Mouse (Mus musculus): ENCODE data around the gene Lbhd2.

Lbhd2 gene

DNA sequence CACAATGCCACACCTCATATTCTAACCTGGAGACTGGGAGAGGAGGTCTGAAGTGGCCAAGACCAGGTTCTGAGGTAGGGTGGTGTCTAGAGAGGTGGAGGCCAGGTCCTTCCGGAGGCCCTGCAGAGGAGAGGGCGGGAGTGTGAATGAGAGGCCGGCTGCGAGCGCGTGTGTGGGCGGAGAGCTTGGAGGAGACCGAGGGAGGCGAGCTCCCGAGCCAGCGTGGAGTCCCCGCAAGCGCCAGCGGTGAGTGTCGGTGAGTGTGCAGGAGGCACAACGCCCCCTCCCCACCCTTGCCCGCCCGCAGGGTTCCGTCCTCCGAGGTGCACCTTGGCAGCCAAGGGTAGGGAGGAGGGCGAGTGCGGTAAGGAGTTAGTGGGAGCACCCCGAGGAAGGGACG lies at the start of gene Lbhd2:
Gene Lbhd2 (plus strand): TSS at position 188 of the 400 bp plus-strand sequence.
- no peak for DNase-seq (ENCODE audit: low spot score in 2 of 2)

DNA sequence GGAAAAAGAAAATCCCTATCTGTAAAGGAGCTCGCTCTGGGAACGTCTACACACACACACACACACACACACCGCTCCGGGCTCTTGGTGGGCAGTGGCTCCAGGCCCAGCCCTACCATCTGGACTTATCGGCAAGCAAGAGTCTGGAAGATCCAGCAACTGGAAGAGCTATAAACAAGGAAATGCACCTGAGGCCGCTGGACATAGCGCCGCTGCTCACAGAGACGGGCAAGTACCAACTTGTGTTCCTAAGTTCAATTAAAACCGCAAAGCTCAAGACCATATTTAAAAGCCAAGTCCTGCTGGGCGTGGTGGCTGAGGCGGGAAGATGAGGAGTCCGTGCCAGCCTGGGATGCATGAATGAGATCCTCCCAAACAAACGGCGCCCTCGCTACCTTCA lies 45.9 kb upstream of the Lbhd2 start:
- no peak for DNase-seq (ENCODE audit: low spot score in 2 of 2)

GRCm38 (mm10) chr12:111361319-111362098 lies 45.1 kb upstream of the Lbhd2 start:
- DNase-seq (ENCODE audit: low spot score in 2 of 2) = no peak

DNA sequence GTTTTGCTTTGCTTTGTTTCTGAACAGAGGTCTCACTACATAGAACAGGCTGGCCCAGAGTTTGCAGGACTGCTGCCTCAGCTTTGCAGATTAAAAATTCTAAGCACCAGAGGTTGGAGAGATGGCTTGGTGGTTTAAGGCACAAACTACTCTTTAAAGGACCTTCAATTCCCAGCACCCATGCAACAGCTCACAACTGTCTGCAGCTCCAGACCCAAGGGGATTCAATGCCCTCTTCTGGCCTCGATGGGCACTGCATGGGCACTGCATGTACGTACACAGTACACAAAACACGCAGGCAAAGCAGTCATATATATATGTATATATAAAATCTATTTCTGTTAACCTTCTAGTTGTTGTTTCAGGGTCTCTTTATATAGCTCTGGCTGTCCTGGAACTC lies 42.4 kb upstream of the Lbhd2 start:
- no peak for DNase-seq (ENCODE audit: low spot score in 2 of 2)

DNA sequence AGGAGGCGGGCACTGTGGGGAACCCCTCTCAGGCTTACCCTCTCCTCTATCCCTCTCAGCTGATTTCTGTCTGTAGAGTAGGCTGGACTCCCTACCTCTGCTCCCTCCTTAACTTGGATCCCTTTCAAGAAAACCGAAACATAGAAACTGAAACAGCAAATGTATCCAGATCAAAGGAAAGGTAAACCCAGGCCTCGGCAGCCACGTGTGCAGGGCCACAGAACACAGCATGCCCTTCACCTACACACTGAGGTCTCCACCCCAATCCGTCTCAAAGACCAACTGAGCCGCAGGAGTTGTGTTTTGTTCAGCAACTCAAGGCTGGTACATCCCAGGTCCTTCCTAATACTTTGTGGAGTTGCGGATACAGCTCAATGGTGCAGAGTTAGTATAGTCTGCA lies 39.5 kb upstream of the Lbhd2 start:
- no peak for DNase-seq (ENCODE audit: low spot score in 2 of 2)

DNA sequence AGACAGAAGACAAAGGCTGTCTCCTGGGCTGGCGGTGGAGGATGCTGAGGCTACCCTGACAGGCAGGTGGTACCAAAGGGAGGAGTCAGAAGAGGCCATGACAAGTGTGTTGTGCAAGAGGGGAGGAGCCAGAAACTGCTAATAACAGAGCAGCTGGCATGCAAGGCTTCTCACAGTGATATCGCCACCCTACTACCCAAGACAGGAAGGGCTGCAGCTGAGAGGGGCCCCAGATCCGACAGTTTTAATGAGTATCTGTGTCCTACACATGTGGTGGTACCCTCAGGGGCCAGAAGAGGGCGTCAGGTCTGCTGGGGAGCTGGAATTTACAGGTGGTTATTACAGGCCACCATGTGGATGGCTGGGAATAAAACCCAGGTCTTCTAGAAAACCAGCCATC lies 36.4 kb upstream of the Lbhd2 start:
- no peak for DNase-seq (ENCODE audit: low spot score in 2 of 2)

- no peak for DNase-seq (ENCODE audit: low spot score in 2 of 2)
Observed at GRCm38 (mm10) chr12:111371905-111372304, 34.7 kb upstream of the Lbhd2 start.

DNA sequence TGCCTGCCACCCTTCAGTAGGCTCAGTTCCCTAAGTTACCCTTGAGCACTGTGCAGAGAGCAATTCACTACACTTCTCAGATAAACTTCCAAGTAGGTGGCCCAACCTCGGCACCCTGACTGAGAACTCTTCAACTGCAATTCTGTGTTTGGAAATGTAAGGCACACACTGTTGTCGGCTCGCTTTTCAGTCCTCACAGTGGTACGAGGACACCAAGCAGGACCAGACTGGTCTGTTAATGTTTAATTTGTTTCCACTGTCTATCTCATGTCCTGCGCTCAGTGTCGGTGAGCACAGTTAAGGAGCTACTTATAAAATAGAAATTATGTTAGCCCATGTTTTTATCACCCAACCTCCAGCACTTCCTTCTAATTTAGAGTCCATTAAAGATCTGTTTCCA lies 33.2 kb upstream of the Lbhd2 start:
- DNase-seq (ENCODE audit: low spot score in 2 of 2) = no peak

DNA sequence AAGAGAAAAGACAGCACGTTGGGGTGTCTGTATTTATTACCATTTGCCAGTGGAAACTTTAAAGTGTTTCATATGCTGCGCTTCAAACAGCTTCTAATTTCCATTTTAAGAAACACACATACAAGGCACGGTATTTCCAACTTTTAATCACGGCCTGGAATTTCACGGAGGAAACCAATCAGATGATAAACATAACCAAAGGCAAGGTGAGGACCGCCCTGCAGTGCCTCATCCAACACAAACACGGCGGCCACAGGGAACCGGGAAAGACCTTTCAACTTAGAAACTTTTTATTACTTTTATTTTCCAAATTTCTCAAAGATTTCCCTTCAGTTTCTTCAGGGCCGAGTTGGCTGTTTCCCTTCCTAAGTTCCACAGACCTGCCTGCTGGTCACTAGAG lies 31.9 kb upstream of the Lbhd2 start:
- no peak for DNase-seq (ENCODE audit: low spot score in 2 of 2)

DNA sequence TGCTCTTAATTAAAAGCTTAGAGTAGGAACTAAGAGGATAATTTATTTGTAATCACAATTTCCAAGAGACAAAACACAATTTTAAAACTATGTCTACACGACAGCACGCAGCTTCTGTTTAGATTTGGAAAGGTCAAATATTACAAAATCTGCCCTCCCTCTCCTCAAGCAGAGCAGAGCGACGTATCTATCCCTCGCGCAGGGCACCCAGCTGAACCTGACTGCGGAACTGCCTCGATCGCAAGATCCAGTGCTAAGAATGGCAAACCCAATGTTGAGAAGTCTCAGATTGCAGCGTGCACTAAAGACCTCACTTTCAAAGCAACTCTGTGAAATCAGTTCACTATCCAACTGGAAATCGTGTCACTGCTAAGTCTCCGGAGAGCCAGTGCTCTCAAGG lies 31.1 kb upstream of the Lbhd2 start:
- no peak for DNase-seq (ENCODE audit: low spot score in 2 of 2)

- no peak for DNase-seq (ENCODE audit: low spot score in 2 of 2)
Observed at GRCm38 (mm10) chr12:111376053-111376452, 30.6 kb upstream of the Lbhd2 start.

- no peak for DNase-seq (ENCODE audit: low spot score in 2 of 2)
Observed at GRCm38 (mm10) chr12:111376826-111377331, 29.7 kb upstream of the Lbhd2 start.

DNA sequence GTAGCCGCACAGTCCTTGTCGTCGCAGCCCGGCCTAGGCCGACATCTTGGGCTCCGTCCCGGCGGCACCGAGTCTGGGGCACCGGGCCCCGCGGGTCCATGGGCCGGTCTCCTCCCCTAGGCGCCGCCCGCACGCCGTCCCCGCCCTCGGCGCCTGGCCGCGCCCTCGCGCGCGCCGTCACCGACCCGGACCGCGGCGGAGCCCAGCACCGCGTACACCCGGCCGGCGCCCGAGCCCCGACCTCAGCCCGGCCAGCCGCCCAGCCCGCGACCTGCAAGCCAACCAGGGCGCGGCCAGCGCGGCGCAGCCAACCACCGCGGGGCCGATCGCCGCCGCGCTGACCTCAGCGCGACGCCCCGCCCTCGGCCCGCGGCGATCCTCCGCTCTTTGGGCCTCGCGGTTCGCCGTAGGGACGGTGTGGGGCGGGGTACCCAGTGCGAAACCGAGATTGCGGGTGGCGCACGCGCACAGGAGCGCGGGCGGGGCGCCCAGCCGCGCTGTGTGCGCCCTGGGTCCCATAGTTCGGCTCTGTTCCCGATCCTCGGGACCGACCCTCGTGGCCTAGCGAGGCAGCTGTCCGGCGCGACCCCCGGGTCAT lies 29.1 kb upstream of the Lbhd2 start, which contains the start of gene Cdc42bpb:
Gene Cdc42bpb (minus strand): TSS at position 343 of the 598 bp plus-strand sequence.
- peak; percentile 94 to 96 for DNase-seq (ENCODE audit: low spot score in 2 of 2)

GRCm38 (mm10) chr12:111377986-111378490 lies 28.6 kb upstream of the Lbhd2 start:
- peak in 1 of 2 experiments; percentile 66 for DNase-seq (ENCODE audit: low spot score in 2 of 2)

- no peak for DNase-seq (ENCODE audit: low spot score in 2 of 2)
Observed at GRCm38 (mm10) chr12:111378812-111379211, 27.8 kb upstream of the Lbhd2 start.

DNA sequence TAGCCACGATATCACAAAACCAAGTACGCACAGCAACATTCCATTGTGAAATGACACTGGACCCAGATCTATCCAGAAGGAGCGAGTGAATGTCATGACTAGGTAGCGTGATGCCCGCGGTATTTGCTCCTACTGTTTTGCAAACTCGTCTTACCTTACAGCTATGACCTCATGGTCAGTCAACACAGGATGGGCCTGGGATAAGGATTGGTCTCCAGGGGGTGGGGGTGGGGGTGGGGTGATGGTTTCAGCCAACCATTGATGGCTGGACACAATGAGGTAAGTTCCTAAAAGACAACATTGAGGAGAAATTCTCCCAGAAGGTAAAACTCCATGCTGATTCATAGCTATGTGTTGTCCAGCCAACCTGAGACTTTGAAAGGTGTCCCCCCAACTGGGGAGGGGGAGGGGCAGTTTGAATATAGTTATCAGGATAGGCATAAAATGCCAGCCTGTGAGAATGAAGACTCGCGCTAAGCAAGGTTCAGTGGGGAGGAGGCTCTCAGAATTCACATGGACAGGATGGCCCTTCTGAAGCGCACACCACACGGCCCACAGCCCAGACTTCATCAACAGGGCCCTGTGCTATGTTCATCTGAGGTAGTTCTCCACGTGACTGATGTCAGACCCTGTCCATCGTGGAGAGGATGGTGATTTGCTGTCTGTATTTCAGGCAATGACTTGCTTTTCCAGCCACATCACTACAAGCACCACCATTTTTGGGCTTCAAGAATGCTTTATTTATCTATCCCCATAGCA lies 20.5 kb upstream of the Lbhd2 start:
- no peak for DNase-seq (ENCODE audit: low spot score in 2 of 2)

DNA sequence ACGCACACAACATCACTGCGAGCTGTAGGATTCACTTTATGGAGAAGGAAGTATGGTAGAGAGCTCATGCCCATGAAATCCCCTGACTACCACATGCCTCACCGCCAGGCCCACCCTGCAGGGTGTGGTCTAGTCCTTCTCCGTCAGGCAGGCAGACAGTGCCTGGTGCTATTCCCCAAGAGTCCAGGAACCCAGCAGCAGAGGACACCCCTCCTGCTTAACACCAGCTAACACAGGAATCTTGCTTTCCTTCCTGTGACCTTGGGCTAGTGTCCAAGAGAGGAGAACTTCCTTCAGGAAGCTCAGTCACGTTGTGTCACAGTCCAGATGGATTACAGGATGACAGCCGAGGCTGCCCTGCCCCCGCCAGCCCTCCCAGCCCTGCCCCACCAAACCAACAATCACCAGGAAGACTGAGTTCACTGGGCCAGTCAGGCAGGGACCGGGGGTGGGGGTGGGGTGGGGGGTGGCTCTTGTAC lies 19.9 kb upstream of the Lbhd2 start:
- DNase-seq (ENCODE audit: low spot score in 2 of 2) = no peak

DNA sequence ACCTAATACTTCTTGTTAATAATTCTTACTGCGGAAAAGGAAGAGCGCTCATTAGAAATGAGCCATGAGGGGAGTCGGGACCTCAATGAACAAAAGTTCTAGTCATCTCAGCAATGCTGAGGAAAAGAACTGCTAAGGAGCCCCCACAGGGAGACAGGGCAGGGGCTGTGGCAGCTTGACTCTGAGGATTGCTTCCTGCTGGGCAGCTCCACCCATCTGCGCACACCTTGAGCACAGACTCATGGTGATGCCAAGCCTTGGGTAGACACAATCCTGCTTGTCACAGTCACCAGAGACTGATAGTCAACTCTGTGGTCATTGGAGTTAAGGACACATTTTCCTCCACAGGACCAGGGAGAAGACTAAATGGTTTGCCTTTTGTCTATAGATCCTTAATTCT lies 19.5 kb upstream of the Lbhd2 start:
- no peak for DNase-seq (ENCODE audit: low spot score in 2 of 2)

GRCm38 (mm10) chr12:111394008-111394407 lies 12.6 kb upstream of the Lbhd2 start:
- no peak for DNase-seq (ENCODE audit: low spot score in 2 of 2)

GRCm38 (mm10) chr12:111396997-111397396 lies 9.6 kb upstream of the Lbhd2 start:
- no peak for DNase-seq (ENCODE audit: low spot score in 2 of 2)

DNA sequence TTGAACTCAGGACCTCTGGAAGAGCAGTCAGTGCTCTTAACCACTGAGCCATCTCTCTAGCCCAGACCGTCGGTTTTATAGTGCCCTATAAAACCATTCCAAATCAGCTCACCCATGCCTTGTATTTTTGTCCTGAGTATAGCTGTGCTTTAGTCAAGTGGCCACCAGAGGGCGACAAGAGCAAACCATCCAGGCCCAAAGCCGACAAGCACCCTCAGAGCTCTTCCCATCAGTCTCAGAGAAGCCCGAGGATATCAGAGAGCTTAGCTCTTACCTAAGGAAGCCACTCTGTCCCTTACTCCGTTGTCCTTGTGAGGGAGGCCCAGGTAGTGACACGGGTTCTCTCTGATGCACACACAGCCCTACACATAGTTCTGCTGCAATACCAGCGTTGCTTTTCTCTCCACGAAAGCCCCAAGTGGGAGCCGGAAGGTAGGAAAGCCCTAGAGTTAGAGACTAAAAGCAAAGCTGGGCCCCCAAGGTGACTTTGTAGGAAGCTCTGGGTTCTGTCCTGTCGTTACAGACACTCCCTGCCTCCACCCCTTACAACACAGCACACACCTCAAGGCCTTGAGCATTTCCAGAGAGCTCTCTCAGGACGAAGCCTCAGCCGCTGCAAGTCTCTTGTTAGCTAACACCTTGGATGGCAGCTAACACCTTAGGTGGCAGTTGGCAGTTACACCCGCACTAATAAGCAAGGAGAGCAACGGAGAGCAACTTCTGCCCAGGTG lies 5.0 kb upstream of the Lbhd2 start:
- peak; percentile 70 to 80 for DNase-seq (ENCODE audit: low spot score in 2 of 2)

All from frontal cortex, postnatal 36 days (tissue).